Mouse (Mus musculus) lung, embryonic 15.5 days (tissue): ENCODE data around the gene Pcsk2. TPM values are rescaled to one million over a fixed set of nuclear protein-coding genes. Genes with fewer than 3 reads are reported as not detected.

Source experiments
- ATAC-seq: fragments of 200-750 bp; cut with Nextera tagmentation; 2 replicates; pipeline ENCODE4 v1.8.0; 2017; ENCODE audit warnings: moderate number of reproducible peaks, borderline replicate concordance; ENCODE audit not compliant: low FRiP score, low TSS enrichment; ENCODE audit errors: extremely low read depth
- H3K27ac ChIP-seq: fragments of 300-500 bp; sonication (generic); 2 replicates; pipeline ENCODE4 v1.5.1; 2015; ENCODE audit warnings: moderate library complexity, mild to moderate bottlenecking, inconsistent platforms
- H3K27me3 ChIP-seq: fragments of 300-500 bp; sonication (generic); 2 replicates; pipeline ENCODE4 v1.6.1; 2015; ENCODE audit warnings: inconsistent platforms
- H3K36me3 ChIP-seq: fragments of 300-500 bp; sonication (generic); 2 replicates; pipeline ENCODE4 v1.6.1; 2015; ENCODE audit warnings: inconsistent platforms
- H3K4me1 ChIP-seq: fragments of 300-500 bp; sonication (generic); 2 replicates; pipeline ENCODE4 v1.6.1; 2015; ENCODE audit warnings: inconsistent platforms
- H3K4me2 ChIP-seq: fragments of 300-500 bp; sonication (generic); 2 replicates; pipeline ENCODE4 v1.6.1; 2015; ENCODE audit warnings: inconsistent platforms, mild to moderate bottlenecking, moderate library complexity
- H3K4me3 ChIP-seq: fragments of 300-500 bp; sonication (generic); 2 replicates; pipeline ENCODE4 v1.5.1; 2015; ENCODE audit warnings: mild to moderate bottlenecking, inconsistent platforms
- H3K9ac ChIP-seq: fragments of 300-500 bp; sonication (generic); 2 replicates; pipeline ENCODE4 v1.6.1; 2015; ENCODE audit warnings: inconsistent platforms
- H3K9me3 ChIP-seq: fragments of 300-500 bp; sonication (generic); 2 replicates; pipeline ENCODE4 v1.6.1; 2016; ENCODE audit warnings: inconsistent platforms
- WGBS: fragments of 180-500 bp; shearing (Covaris S2); methylation state at CpG from one replicate; pipeline ENCODE4 v1.1.7; 2015; 5-methylcytosine and 5-hydroxymethylcytosine counted together
- polyA plus RNA-seq: library from polyadenylated mRNA; unstranded; fragments of >200 nt; fragmentation: Nextera tagmentation; extraction: Ambion mirVana; gene quantifications from 2 replicates; pipeline ENCODE4 v1.2.1, GENCODE M21; 2015

Pcsk2 gene
- polyA plus RNA-seq, 1 experiment from 2014 or later, result 0.07 TPM

DNA sequence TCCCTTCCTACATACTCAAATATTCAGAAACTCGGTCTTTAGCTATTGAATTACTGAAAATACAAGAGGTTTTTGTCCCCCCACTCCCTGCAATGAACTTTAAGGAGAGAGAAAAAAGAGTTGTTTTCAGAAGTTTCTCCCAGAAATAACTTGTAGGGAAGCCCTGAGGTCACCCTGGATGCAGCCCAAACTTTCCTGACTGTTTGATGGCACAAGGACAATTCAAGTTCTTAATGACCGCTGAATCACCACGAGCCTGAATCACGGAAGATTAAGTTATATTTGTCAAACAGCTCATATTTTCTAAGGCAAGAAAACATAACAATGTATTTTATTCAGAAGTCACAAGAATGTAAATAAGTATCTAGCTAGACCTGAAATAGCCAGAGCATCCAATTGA is 197.1 kb downstream of the Pcsk2 start:
- no peaks in the 10 kb centered on the region for H3K27me3 ChIP-seq
- no peaks in the 10 kb centered on the region for H3K9me3 ChIP-seq
- whole genome bisulfite sequencing, result 58% methylated on average over 4 of the region's 4 CpGs
- H3K27ac ChIP-seq, result no peak overlapping the region
- no peaks in the 10 kb centered on the region for H3K4me1 ChIP-seq
- ATAC-seq, result no peak
- no peaks in the 10 kb centered on the region for H3K36me3 ChIP-seq
- H3K9ac ChIP-seq, result no peak overlapping the region
- no peak overlapping the region for H3K4me2 ChIP-seq
- H3K4me3 ChIP-seq, result no peak overlapping the region

DNA sequence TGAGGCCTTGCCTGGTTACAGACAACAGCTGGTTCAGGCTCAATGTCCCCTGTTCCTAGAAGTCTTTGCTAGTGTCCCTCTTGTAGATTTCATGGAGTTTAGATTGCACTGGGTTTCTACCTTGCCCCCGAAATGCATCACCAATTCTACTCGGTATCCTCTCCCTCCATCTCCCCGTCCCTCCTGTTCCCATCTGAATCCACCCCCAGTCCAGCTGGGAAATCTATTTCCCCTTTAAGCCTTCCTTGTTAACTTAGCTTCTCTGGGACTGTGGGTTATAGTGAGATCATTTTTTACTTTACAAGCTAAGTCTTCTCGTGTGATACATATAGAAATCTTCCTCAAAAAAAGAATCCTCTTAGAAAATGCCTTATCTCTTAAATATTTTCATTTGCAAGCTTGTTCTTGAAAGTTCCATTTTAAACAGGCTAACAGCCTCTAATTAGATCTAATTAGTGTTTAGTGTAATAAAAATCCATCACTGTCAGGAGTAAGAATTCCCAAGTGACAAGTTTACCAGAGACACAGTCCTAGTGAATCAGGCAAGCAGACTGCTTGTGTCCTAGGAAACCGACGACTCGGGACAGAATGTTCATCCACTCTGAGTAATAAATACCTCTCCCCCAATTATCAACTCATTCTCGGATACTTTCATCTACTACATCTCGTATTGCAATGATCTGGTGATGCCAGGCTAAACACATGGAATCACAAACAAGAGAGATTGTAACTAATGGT is 206.3 kb downstream of the Pcsk2 start:
- no peak overlapping the region for H3K9ac ChIP-seq
- ATAC-seq, result no peak
- no peaks in the 10 kb centered on the region for H3K4me1 ChIP-seq
- no peak overlapping the region for H3K27ac ChIP-seq
- WGBS, result 69% methylated on average over 9 of the region's 9 CpGs
- no peaks in the 10 kb centered on the region for H3K36me3 ChIP-seq
- H3K4me3 ChIP-seq, result no peak overlapping the region
- no peaks in the 10 kb centered on the region for H3K9me3 ChIP-seq
- H3K27me3 ChIP-seq, result no peaks in the 10 kb centered on the region
- no peak overlapping the region for H3K4me2 ChIP-seq

DNA sequence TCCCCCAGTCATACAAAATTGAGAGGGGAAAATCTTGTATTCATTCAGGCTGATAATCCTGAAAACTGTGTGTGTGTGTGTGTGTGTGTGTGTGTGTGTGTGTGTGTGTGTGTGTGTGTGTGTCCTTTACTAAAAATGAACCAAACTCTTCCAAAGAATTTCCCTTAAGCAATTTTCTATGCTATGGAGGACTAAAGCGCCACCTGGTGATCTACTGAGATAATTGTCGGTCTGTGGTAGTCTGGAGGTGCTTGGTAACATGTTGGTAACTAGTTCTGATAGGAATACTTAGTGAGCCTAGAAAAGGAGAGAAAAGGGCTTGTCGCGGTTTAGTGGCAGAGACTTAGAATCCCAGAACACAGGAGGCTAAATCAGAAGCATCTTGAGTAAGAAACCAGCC is 230.5 kb downstream of the Pcsk2 start:
- no peaks in the 10 kb centered on the region for H3K27me3 ChIP-seq
- no peaks in the 10 kb centered on the region for H3K4me1 ChIP-seq
- no peak overlapping the region for H3K9ac ChIP-seq
- H3K4me2 ChIP-seq, result no peak overlapping the region
- no peaks in the 10 kb centered on the region for H3K36me3 ChIP-seq
- H3K27ac ChIP-seq, result no peak overlapping the region
- no peak for ATAC-seq
- H3K9me3 ChIP-seq, result no peaks in the 10 kb centered on the region
- H3K4me3 ChIP-seq, result no peak overlapping the region
- 8% methylated on average over 4 of the region's 4 CpGs for WGBS

- no peak overlapping the region for H3K4me2 ChIP-seq
- no peaks in the 10 kb centered on the region for H3K9me3 ChIP-seq
- no peaks in the 10 kb centered on the region for H3K27me3 ChIP-seq
- no peak overlapping the region for H3K27ac ChIP-seq
- H3K9ac ChIP-seq, result no peak overlapping the region
- H3K36me3 ChIP-seq, result no peaks in the 10 kb centered on the region
- 77% methylated on average over 2 of the region's 2 CpGs for WGBS
- no peaks in the 10 kb centered on the region for H3K4me1 ChIP-seq
- no peak overlapping the region for H3K4me3 ChIP-seq
- ATAC-seq, result no peak
Measured at GRCm38 (mm10) chr2:143780310-143780709, 234.4 kb downstream of the Pcsk2 start.

GRCm38 (mm10) chr2:143789911-143790310 is 244.0 kb downstream of the Pcsk2 start:
- Histone ChIP-seq H3K4me3 (no peak overlapping the region), H3K27ac (no peak overlapping the region), H3K9me3 (no peaks in the 10 kb centered on the region), H3K9ac (no peak overlapping the region), H3K27me3 (no peaks in the 10 kb centered on the region), H3K36me3 (no peaks in the 10 kb centered on the region), H3K4me1 (no peaks in the 10 kb centered on the region), H3K4me2 (no peak overlapping the region)
- WGBS, result 77% methylated on average over 5 of the region's 5 CpGs
- no peak for ATAC-seq

DNA sequence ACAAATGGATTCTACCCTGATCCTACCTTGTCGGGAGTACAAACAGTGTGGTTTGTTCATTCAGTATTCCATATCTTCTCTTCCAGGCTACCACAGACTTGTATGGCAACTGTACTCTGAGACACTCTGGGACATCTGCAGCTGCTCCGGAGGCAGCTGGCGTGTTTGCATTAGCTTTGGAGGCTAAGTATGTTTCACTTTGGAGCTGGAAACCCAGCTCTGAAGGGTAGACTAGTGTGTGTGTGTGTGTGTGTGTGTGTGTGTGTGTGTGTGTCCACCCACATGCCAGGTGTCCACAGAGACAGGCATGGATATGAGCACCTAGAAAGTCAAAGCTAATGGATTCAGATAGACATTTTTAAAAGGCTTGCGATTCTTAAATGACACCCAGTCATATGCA is 249.9 kb downstream of the Pcsk2 start:
- Histone ChIP-seq H3K4me3 (no peak overlapping the region), H3K9ac (no peak overlapping the region), H3K4me2 (no peak overlapping the region), H3K36me3 (no peaks in the 10 kb centered on the region), H3K27me3 (no peaks in the 10 kb centered on the region), H3K4me1 (no peaks in the 10 kb centered on the region), H3K9me3 (no peaks in the 10 kb centered on the region), H3K27ac (no peak overlapping the region)
- no peak for ATAC-seq
- 75% methylated on average over 4 of the region's 4 CpGs for WGBS

DNA sequence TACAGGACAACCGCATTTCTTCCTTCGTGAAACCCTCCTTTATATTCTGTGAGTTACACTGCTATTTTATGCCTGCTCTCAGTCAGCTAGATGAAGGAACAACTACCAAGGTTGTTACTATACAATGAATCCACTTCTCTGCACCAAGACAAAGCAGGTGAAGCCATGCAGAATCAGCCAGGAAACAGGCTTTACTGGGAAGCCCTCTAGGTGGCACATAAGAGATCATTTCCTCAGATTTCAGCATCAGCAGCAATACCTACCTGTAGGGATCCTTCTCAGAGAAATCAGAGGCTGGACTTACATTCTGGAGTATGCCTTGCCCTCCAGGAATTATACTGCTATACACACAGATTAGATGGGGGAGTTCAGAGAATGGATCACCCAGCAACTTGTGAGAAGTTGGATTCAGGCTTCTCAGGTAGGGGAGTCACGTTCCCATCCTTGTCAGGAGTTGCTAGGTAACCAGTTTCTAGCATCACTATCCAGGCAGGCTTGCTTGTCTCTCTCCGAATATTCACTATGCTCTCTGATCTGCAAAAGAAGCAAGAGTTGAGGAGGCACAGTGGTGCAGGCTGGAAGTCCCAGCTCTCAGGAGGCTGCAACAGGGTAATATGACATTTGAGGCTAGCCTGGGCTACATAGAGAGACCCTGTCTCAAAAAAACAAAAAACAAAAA is 250.5 kb downstream of the Pcsk2 start:
- H3K27ac ChIP-seq, result no peak overlapping the region

DNA sequence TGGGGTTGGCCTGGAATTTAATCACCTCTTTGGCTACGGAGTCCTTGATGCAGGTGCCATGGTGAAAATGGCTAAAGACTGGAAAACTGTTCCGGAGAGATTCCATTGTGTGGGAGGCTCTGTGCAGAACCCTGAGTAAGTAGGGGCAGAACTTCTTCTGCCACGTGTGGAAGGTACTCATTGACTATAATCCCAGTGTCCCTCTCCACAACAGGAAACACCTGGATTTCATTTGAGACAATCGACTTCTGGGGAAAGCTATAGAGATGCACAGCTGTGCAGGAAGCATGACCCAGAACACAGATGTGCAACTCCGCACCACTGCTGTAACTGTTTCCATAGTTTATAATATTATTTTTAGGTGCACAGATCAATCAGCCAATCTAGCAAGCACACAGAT is 255.1 kb downstream of the Pcsk2 start:
- Histone ChIP-seq H3K9ac (no peak overlapping the region), H3K36me3 (no peaks in the 10 kb centered on the region), H3K4me3 (no peak overlapping the region), H3K9me3 (no peaks in the 10 kb centered on the region), H3K27me3 (no peaks in the 10 kb centered on the region), H3K4me2 (no peak overlapping the region), H3K4me1 (no peaks in the 10 kb centered on the region), H3K27ac (no peak overlapping the region)
- ATAC-seq, result no peak
- WGBS, result 65% methylated on average over 5 of the region's 5 CpGs

More for the DNA sequence above, 250.5 kb downstream of the Pcsk2 start:
- Histone ChIP-seq H3K36me3 (no peaks in the 10 kb centered on the region), H3K4me1 (no peaks in the 10 kb centered on the region), H3K9ac (no peak overlapping the region), H3K9me3 (no peaks in the 10 kb centered on the region), H3K4me2 (no peak overlapping the region), H3K4me3 (no peak overlapping the region), H3K27me3 (no peaks in the 10 kb centered on the region)
- 68% methylated on average over 4 of the region's 4 CpGs for WGBS
- no peak for ATAC-seq

DNA sequence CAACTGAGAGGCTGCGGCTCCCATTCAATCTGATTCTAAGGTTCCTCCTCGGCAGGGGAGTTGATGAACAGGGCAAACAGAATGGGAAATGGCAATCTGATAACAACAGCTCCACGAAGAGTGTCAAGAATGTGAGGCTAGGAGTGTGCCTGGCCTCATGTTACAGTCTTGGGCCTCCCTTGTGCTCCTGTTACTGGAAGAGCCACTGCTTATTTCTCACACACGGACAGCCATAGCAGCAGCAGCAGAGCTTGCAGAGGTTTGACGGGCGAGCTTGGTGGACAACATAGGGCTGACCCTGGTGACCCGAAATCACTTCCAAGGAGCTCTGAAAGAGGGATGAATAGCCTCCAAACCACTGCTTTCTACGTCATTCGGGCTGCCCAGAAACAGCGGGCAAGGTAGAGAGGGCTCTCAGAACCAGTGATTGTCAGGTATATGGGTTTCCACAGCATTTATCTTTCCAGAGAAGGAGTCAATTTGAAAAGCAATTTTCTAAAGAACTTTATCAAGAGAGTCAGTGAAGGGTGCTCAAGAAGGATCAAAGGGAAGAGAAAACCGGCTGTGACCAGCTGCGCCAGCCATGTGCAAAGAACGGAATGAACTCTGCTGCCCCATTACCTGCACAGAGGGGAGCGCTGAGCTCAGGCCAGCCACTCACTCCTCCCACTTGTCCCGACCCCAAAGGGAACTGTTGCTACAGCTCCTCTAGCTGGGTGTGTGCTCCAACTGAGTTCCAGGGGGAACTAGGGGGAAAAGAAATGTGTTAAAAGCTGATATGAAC is 260.4 kb downstream of the Pcsk2 start:
- Histone ChIP-seq H3K4me2 (peak overlapping the region; percentile 27), H3K4me1 (peaks cover 9% of the 10 kb centered on the region), H3K4me3 (no peak overlapping the region), H3K36me3 (no peaks in the 10 kb centered on the region), H3K27ac (peak overlapping the region; percentile 80), H3K9me3 (no peaks in the 10 kb centered on the region), H3K9ac (no peak overlapping the region), H3K27me3 (no peaks in the 10 kb centered on the region)
- 47% methylated on average over 15 of the region's 15 CpGs for WGBS
- peak; percentile 87 for ATAC-seq

DNA sequence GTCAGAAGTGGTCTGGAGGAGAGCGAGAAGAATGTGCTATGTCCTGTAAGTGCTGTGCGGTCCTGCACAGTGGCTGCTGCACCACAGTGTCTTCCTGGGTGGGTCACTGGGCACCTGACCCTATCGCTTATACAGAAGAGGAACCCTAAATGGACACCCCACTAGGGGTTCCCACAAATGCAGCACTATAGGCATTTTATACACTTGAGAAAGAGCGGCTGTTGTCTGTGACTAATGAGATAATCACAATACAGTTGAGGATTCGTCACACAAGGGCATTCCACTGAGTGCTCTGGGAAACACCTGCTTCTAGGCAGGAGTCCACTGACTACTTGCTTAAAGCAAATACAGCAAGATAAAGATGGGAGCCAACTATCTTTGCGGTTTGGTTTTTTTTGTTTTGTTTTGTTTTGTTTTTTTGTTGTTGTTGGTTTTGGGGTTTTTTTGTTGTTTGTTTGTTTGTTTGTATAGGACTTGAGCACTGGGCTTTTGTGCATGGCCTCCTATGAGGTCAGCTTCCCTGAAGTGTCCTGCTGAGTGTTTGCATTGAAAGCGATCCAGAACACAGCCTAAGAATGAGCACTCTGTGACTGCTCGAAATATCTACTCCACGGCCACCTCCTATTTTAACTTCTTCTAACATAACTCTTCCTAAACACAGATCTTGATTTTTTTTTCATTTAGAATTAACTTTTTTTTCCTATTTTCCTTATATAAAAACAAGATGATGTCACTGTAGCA is 261.1 kb downstream of the Pcsk2 start:
- H3K4me1 ChIP-seq, result peaks cover 9% of the 10 kb centered on the region
- H3K4me2 ChIP-seq, result peak overlapping the region; percentile 27
- WGBS, result 56% methylated on average over 9 of the region's 9 CpGs
- no peak overlapping the region for H3K9ac ChIP-seq
- H3K4me3 ChIP-seq, result no peak overlapping the region
- ATAC-seq, result peak; percentile 55; the same call in 1 of the 2 replicates
- peak overlapping the region; percentile 80 for H3K27ac ChIP-seq
- no peaks in the 10 kb centered on the region for H3K27me3 ChIP-seq
- no peaks in the 10 kb centered on the region for H3K36me3 ChIP-seq
- H3K9me3 ChIP-seq, result no peaks in the 10 kb centered on the region

DNA sequence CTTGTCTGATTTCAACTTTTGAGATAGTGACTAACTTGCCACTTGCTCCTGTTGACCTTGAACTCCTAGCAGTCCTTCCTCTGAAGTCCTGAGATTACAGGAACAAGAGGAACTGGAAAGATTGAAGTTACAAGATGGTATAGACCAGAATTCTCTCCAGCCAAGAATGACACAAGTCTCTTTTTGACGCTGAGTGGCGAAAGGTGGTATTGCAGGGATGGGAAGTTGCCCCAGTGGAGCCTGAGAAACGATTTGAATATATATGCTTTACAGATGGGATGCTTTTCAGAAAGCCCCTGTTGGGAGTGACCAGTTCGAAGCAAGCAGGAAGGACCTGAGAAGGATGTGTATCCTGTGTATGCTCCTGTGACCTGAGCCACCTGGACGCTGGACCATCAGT is 262.8 kb downstream of the Pcsk2 start:
- H3K9me3 ChIP-seq, result no peaks in the 10 kb centered on the region
- no peaks in the 10 kb centered on the region for H3K36me3 ChIP-seq
- WGBS, result 44% methylated on average over 5 of the region's 5 CpGs
- no peak overlapping the region for H3K27ac ChIP-seq
- peaks cover 9% of the 10 kb centered on the region for H3K4me1 ChIP-seq
- H3K4me3 ChIP-seq, result no peak overlapping the region
- H3K4me2 ChIP-seq, result no peak overlapping the region
- no peak for ATAC-seq
- no peak overlapping the region for H3K9ac ChIP-seq
- no peaks in the 10 kb centered on the region for H3K27me3 ChIP-seq
